Mouse (Mus musculus) stomach, embryonic 14.5 days (tissue): ENCODE measurements around the gene Slx4. TPM values are rescaled to one million over a fixed set of nuclear protein-coding genes. Genes with fewer than 3 reads are reported as not detected.
"Not testable (repeated sequence)": the region's sequence is repeated elsewhere in the genome, so short reads cannot be mapped to it uniquely, and the experiment has no call there.

Experiments
- ATAC-seq: fragments of 200-750 bp; cut with Nextera tagmentation; 2 replicates; pipeline ENCODE4 v1.8.0; 2017; ENCODE audit warnings: low read depth, moderate TSS enrichment; ENCODE audit not compliant: insufficient number of reproducible peaks, insufficient read depth, low FRiP score
- H3K27ac ChIP-seq: fragments of 300-500 bp; sonication (generic); 2 replicates; pipeline ENCODE4 v1.5.1; 2014; ENCODE audit warnings: mild to moderate bottlenecking, low read length, moderate library complexity, mixed read lengths
- H3K27me3 ChIP-seq: fragments of 300-500 bp; sonication (generic); 2 replicates; pipeline ENCODE4 v1.6.1; 2014; ENCODE audit warnings: low read length, control low read depth, mixed read lengths; ENCODE audit not compliant: control insufficient read depth, insufficient read depth
- H3K36me3 ChIP-seq: fragments of 300-500 bp; sonication (generic); 2 replicates; pipeline ENCODE4 v1.6.1; 2014; ENCODE audit warnings: mild to moderate bottlenecking, control low read depth, low read length, moderate library complexity, mixed read lengths; ENCODE audit not compliant: control insufficient read depth, insufficient read depth
- H3K4me1 ChIP-seq: fragments of 300-500 bp; sonication (generic); 2 replicates; pipeline ENCODE4 v1.6.1; 2014; ENCODE audit warnings: low read length, control low read depth, mixed read lengths; ENCODE audit not compliant: control insufficient read depth, insufficient read depth
- H3K4me2 ChIP-seq: fragments of 300-500 bp; sonication (generic); replicated peaks from 2 replicates; pipeline ENCODE4 v1.6.1; 2014; ENCODE audit warnings: low read depth, low read length, control low read depth
- H3K4me3 ChIP-seq: fragments of 300-500 bp; sonication (generic); 2 replicates; pipeline ENCODE4 v1.5.1; 2014; ENCODE audit warnings: low read depth, low read length, control low read depth
- H3K9ac ChIP-seq: fragments of 300-500 bp; sonication (generic); replicated peaks from 2 replicates; pipeline ENCODE4 v1.6.1; 2014; ENCODE audit warnings: low read depth, mild to moderate bottlenecking, control low read depth, low read length, moderate library complexity, mixed read lengths
- H3K9me3 ChIP-seq: fragments of 300-500 bp; sonication (generic); 2 replicates; pipeline ENCODE4 v1.6.1; 2016; ENCODE audit warnings: low read depth, low read length, control low read depth; ENCODE audit not compliant: control insufficient read depth
- WGBS: fragments of 180-500 bp; shearing (Covaris S2); extraction: QIAGEN DNeasy Blood & Tissue Kit; methylation state at CpG from one replicate; pipeline ENCODE4 v1.1.7; 2014; 5-methylcytosine and 5-hydroxymethylcytosine counted together
- polyA plus RNA-seq: library from polyadenylated mRNA; unstranded; fragments of >200 nt; fragmentation: Nextera tagmentation; extraction: Ambion mirVana; gene quantifications from 2 replicates; pipeline ENCODE4 v1.2.1, GENCODE M21; 2014

Slx4 gene
- polyA plus RNA-seq, 1 experiment from 2014 or later: 28.1 TPM

- Histone ChIP-seq H3K9me3 (no peaks in the 10 kb centered on the region), H3K4me3 (no peak overlapping the region), H3K4me1 (no peaks in the 10 kb centered on the region), H3K4me2 (no peak overlapping the region), H3K9ac (no peak overlapping the region), H3K27ac (no peak overlapping the region), H3K27me3 (no peaks in the 10 kb centered on the region), H3K36me3 (peaks cover 67% of the 10 kb centered on the region)
- no peak for ATAC-seq
- WGBS: 95% methylated on average over 4 of the region's 4 CpGs
Measured at GRCm38 (mm10) chr16:3982173-3982572, 21.4 kb downstream of the Slx4 start.

DNA sequence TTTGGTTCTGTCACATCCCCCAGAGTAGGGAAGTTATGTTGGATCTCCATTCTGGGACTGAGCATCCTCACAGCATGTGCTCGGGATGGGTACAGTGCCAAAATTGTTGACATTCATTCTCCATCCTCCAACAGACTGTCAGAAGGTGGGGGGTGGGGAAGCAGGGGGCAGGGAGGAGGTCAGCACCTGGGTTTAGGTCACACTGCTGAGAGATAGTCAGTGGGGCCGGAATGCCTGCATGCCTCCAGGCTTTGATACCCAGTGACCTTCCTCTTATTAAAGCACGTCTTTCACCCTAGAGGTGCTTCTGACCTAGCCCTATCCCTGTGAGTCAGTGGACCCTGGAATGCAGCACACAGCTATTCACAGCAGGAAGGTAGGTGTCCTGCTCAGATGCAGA is 26.9 kb downstream of the Slx4 start:
- H3K27ac ChIP-seq: no peak overlapping the region
- no peak overlapping the region for H3K9ac ChIP-seq
- H3K9me3 ChIP-seq: no peaks in the 10 kb centered on the region
- ATAC-seq: no peak
- H3K27me3 ChIP-seq: no peaks in the 10 kb centered on the region
- H3K36me3 ChIP-seq: peaks cover 31% of the 10 kb centered on the region
- no peak overlapping the region for H3K4me3 ChIP-seq
- no peaks in the 10 kb centered on the region for H3K4me1 ChIP-seq
- 30% methylated on average over 3 of the region's 3 CpGs for WGBS
- no peak overlapping the region for H3K4me2 ChIP-seq

DNA sequence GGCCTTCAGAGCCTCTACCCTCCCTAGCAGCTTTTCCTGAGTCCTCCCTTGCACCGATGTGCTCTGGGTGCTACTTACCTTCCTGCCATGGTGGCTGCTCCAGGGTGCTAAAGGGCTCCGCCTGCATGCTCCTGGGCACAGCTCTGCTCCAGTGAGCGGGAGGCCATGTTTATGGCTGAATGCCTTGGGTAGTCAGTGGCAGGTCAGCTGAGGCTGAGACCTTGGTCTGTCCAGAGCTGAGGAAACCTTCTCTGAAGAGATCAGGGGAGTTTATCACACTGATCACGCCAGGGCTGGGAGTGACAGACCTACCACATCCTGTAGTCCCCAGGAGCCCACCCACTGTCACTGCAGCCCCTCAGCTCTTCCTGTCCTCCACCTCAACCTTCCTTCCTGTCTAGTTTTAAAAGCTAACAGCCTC is 27.3 kb downstream of the Slx4 start, which contains the start of gene Nlrc3:
Gene Nlrc3, minus strand, starts transcription at position 382 of the 421 bp plus-strand sequence.
- WGBS: 62% methylated on average over 4 of the region's 4 CpGs
- Histone ChIP-seq H3K9ac (no peak within 1 kb of the TSS), H3K9me3 (no peaks in the 10 kb centered on the region), H3K4me2 (no peak within 1 kb of the TSS), H3K27me3 (no peaks in the 10 kb centered on the region), H3K27ac (no peak within 1 kb of the TSS), H3K4me1 (no peaks in the 10 kb centered on the region), H3K4me3 (no peak within 1 kb of the TSS), H3K36me3 (peaks cover 26% of the 10 kb centered on the region)
- peak; percentile 21; the same call in 1 of the 2 replicates for ATAC-seq

DNA sequence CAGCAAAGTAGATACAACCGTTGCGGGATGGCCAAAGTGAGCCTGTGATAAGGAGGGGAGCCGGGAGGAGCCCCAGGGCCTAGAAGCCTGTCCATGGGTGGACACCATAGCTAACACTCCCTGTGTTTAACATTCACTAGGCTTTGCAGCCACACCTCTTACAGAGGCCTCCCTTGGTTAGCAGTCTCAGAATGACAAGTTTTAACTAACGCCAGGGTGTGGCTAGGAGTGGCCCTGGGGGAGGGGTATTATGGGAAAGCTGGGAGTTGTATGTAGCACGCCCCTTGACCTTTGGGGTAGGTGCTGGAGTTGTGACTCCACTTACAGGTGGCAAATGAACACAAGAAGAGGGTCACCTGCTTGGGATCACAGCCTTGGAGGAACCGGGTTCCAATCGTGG is 27.9 kb downstream of the Slx4 start:
- no peak overlapping the region for H3K27ac ChIP-seq
- no peak overlapping the region for H3K4me2 ChIP-seq
- H3K27me3 ChIP-seq: no peaks in the 10 kb centered on the region
- WGBS: 70% methylated on average over 7 of the region's 7 CpGs
- H3K4me3 ChIP-seq: no peak overlapping the region
- no peaks in the 10 kb centered on the region for H3K9me3 ChIP-seq
- H3K4me1 ChIP-seq: no peaks in the 10 kb centered on the region
- H3K36me3 ChIP-seq: peaks cover 20% of the 10 kb centered on the region
- peak; percentile 78 for ATAC-seq
- no peak overlapping the region for H3K9ac ChIP-seq

GRCm38 (mm10) chr16:3974456-3974855 is 29.1 kb downstream of the Slx4 start:
- WGBS: 93% methylated on average over 19 of the region's 19 CpGs
- not testable (repeated sequence) for H3K27me3 ChIP-seq, H3K36me3 ChIP-seq, H3K9me3 ChIP-seq, H3K27ac ChIP-seq, ATAC-seq, H3K4me3 ChIP-seq, H3K4me1 ChIP-seq, H3K4me2 ChIP-seq, H3K9ac ChIP-seq

- H3K9ac ChIP-seq: no peak overlapping the region
- no peak overlapping the region for H3K4me3 ChIP-seq
- no peak for ATAC-seq
- H3K4me1 ChIP-seq: no peaks in the 10 kb centered on the region
- no peak overlapping the region for H3K27ac ChIP-seq
- no peaks in the 10 kb centered on the region for H3K27me3 ChIP-seq
- H3K4me2 ChIP-seq: no peak overlapping the region
- WGBS: 81% methylated on average over 3 of the region's 3 CpGs
- no peaks in the 10 kb centered on the region for H3K9me3 ChIP-seq
- no peaks in the 10 kb centered on the region for H3K36me3 ChIP-seq
Measured at GRCm38 (mm10) chr16:3965534-3965933, 38.0 kb downstream of the Slx4 start.

GRCm38 (mm10) chr16:3964990-3965389 is 38.6 kb downstream of the Slx4 start:
- H3K27me3 ChIP-seq: no peaks in the 10 kb centered on the region
- no peak for ATAC-seq

DNA sequence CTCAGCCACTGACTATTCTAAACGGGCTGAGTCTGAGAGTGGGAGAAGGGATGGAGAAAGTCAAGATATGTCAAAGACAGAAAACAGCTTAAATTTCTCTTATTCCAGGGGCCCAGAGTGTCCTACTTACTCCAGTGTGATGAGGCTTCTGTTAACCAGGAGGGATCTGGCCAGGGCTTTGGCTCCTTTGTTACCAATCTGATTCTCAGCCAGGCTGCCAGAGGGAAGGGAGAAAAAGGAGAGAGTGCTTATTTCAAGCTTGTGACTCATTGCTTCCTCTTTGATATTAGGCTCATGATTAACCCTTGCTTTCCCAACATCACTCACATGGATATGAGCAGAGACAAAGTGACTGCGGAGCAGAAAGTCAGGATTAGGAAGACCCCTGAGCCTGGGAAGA is 44.3 kb downstream of the Slx4 start:
- 55% methylated on average over 2 of the region's 2 CpGs for WGBS
- Histone ChIP-seq H3K9me3 (no peaks in the 10 kb centered on the region), H3K27me3 (no peaks in the 10 kb centered on the region), H3K4me2 (no peak overlapping the region), H3K9ac (no peak overlapping the region), H3K4me3 (no peak overlapping the region), H3K27ac (no peak overlapping the region), H3K36me3 (no peaks in the 10 kb centered on the region), H3K4me1 (no peaks in the 10 kb centered on the region)
- ATAC-seq: no peak

More at GRCm38 (mm10) chr16:3964990-3965389, 38.6 kb downstream of the Slx4 start:
- WGBS: 72% methylated on average over 10 of the region's 10 CpGs
- no peak overlapping the region for H3K27ac ChIP-seq
- no peaks in the 10 kb centered on the region for H3K4me1 ChIP-seq
- H3K9me3 ChIP-seq: no peaks in the 10 kb centered on the region
- no peak overlapping the region for H3K4me3 ChIP-seq
- H3K4me2 ChIP-seq: no peak overlapping the region
- H3K9ac ChIP-seq: no peak overlapping the region
- no peaks in the 10 kb centered on the region for H3K36me3 ChIP-seq

DNA sequence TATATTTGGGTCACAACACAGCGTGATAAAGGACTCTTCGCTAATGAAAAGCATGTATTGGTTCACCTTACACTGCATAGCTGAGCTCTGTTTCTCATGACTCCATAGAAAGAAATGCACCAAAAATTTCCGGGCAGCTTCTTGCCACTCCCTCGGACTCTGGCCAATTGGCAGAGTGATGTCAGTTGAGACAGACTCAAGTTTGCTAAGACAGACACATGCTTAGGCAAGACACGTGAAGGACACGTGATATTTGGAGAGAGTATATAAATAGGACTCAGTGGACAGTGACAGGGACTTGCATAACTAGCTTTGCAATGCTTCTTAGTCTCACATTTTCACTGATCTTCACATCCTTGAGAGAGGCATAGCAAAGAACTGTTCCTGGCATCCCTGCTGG is 47.2 kb downstream of the Slx4 start:
- no peak overlapping the region for H3K4me2 ChIP-seq

More for the DNA sequence above, 47.2 kb downstream of the Slx4 start:
- no peak overlapping the region for H3K4me3 ChIP-seq
- H3K36me3 ChIP-seq: no peaks in the 10 kb centered on the region
- no peaks in the 10 kb centered on the region for H3K27me3 ChIP-seq
- H3K27ac ChIP-seq: no peak overlapping the region
- ATAC-seq: no peak
- no peaks in the 10 kb centered on the region for H3K9me3 ChIP-seq
- WGBS: 90% methylated on average over 6 of the region's 6 CpGs
- H3K4me1 ChIP-seq: no peaks in the 10 kb centered on the region
- H3K9ac ChIP-seq: no peak overlapping the region
